Mouse (Mus musculus) heart, adult 18-20 months (tissue): Measurements from ENCODE around the gene Naaladl2. TPM values are rescaled to one million over a fixed set of nuclear protein-coding genes. Genes with fewer than 3 reads are reported as not detected.
A peak's percentile ranks its signal among the peaks of the same experiment; 100 is the strongest.

Source experiments
- DNase-seq, 2 experiments: peaks; one replicate each; pipeline ENCODE4 v3.0.0; 2021 to 2022; ENCODE audit warnings: mixed read lengths in 1 of 2
- total RNA-seq, 2 experiments: library from RNA; stranded (reverse); gene quantifications; 2 replicates each; pipeline ENCODE4 v1.2.3; 2021

Naaladl2 gene
- total RNA-seq, 2 experiments from 2014 or later = 0.35 to 0.62 TPM

DNA sequence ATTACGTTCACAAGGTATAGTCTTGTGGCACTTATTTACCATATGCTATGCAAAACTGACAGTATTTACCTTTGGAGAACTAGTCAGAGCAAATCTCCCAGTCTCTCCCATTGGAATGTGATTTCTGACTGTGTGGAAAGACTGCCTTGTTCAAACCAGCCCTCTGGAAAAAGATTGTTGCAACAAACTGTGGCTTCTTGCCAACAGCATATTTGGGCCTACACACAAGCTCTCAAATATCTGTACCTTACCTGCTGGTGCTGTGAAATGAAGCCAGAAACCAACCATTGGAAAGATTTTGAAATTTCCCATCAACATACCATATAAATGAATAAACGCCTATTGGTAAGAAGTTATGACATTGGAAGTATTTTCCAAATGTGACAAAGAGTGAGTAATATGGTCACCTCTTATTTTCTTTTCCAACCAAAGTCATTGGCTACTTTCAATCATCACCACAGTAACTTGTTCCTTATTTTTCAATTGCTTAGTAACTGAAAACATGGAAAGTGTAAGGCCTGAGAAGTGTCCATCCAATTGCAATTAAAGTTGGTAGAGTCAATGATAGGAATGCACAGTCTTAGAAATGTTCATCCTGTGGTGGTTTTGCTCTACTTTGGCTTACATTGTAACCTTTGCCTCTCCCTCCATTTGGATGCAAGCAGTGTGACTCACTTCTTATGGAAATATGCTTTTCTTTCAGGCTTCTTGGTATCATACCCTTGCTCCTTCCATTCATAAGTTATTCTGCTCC is 453.7 kb downstream of the Naaladl2 start:
- no peak for DNase-seq

- DNase-seq = no peak
Measured at GRCm38 (mm10) chr3:24670500-24670899, 473.6 kb downstream of the Naaladl2 start.

DNA sequence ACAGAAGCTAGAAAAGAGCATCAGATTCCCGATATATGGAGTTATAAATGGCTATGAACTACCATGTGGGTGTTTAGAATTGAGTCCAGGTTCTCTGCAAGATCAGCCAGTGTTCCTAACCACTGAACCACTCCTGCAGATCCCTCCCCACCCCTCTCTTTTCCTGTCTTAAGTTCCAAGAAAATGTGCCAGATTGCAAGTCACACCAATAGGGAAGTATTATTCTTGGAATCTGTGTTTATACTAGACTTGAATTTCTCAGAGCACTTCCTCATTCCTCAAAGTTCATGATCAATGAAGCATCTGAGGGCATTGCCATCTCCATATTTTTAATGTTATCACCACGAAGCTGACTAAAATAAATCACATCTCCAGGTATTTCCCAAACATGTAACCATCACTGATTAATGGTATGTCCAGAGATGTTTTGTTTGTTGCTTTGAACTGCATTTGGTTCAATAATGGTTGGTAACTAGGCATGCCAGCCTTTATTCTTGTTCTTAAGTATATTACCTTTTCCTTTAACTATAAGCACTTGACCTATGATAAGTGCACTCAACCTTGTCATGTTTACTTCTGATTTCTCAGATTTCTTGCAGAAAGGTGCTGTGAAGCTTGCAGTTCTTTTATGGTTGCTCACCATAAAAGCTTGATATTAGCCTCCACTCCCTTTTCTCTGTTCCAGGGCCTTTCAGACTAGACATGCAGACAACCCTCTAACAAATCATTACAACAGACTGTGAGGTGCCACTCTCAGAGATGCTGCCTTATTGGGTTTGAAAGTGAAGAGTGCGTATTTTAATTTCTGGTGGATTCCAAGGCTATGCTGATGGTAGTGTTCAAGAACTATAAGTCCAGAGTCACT is 475.8 kb downstream of the Naaladl2 start:
- DNase-seq = no peak

DNA sequence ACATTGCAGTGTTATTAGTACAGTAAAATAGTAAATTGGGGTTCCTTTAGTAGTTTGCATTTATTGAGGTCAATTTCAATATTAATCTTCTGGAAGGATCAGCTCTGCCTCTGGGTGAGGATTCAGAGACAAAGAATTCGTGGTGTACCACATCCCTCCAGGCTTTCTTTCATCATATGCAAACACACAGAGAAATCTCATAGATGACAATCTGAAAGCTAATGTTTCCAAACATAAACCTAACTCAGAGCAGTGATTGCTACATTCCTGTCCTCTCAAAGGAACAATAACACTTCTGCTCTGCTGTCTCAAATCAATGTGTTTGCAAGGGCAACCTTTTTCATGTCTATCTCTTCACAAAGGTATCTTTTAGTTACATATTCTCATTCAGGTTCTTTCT is 478.7 kb downstream of the Naaladl2 start:
- DNase-seq = no peak

DNA sequence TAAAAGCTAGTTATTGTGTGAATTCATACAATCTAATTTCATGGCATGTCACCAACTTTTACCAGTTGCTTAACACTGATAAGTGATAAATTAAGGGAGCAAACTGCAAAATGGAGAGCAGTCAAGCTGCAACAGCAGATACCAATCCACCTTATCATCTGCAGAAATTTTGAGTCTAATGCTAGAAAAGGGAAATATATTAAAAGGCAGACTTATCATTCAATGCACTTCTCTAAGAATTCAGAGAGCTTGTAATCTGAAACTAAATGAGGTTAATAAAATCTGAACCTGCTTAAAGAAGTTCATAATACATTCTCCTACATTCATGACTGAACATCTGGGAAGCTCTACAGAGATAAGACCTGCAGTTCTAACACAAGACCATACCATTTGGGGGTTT is 480.3 kb downstream of the Naaladl2 start:
- DNase-seq = no peak

GRCm38 (mm10) chr3:24630032-24630431 is 514.0 kb downstream of the Naaladl2 start:
- DNase-seq = peak; percentile 2 to 6

- no peak for DNase-seq
Measured at GRCm38 (mm10) chr3:24605485-24605884, 538.6 kb downstream of the Naaladl2 start.

GRCm38 (mm10) chr3:24604791-24605320 is 539.2 kb downstream of the Naaladl2 start:
- DNase-seq = no peak

- no peak for DNase-seq
Measured at GRCm38 (mm10) chr3:24595447-24595846, 548.6 kb downstream of the Naaladl2 start.

DNA sequence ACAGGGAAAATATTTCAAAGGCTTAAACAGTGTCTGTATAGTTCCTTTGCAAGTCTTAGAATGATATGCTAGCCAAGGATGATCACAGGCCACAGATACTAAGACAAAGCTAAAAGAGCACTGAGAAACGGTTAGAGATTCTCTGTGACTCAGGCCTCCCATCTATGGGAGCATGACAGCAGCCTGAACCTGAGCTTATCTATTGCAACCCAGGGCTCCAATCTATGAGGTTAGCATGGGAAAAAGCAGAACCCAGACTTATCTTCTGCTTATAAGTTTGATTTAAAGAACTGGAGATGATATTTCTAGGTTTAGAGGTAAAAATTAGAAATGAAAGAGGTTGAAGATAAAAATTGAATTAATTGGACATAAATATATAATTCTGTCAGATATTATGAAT is 587.4 kb downstream of the Naaladl2 start:
- no peak for DNase-seq

GRCm38 (mm10) chr3:24553701-24554100 is 590.4 kb downstream of the Naaladl2 start:
- DNase-seq = no peak

DNA sequence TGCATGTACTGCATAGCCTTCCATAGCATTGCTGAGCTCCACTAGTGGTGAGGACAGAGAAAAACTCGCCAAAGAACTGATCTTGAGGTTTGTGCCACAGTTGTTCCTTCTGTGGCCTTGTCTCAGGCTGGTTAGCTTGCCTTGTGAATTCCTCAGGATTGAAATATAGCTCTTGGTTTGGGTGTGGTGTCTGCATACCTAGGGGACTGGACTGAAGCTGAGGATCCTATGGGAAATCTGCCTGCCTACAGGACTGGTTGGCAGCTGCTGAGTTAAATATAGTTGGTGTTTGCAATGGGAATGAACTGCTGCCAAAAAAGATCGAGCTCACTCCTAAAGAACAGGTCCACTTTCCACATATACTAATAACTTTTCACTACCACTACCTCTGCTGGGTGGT is 591.4 kb downstream of the Naaladl2 start:
- no peak for DNase-seq

DNA sequence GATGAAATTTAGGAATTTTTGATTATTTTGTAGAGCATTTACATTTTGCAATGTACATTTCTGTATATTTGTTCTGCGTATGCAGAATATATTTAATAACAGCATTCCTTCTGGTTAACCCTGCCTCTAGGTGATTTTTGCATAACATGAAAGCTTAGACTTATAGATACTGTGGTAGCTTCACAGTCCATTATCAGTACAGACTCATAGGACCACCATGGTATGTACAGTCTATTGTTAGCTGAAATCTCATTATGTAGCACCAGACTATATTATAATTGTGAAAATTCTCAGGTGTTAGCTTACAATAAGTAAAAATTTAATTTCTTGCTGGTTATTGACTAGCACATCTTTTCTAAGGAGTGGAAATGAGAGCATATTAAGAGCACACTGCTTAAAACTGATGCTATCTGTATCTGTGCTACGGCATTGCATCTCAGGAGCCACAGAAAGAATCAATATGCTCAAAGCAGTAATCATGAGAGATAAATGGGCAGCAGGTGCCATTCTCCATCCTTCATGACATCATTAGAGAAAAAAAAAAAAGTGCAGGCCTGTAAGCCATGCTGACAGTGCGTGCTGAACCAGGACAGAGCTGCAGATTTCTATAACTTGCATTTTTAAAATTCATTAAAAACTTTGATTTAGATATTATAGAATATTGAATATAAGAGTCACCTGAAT is 610.1 kb downstream of the Naaladl2 start:
- DNase-seq = no peak

GRCm38 (mm10) chr3:24514918-24515317 is 629.1 kb downstream of the Naaladl2 start:
- no peak for DNase-seq

DNA sequence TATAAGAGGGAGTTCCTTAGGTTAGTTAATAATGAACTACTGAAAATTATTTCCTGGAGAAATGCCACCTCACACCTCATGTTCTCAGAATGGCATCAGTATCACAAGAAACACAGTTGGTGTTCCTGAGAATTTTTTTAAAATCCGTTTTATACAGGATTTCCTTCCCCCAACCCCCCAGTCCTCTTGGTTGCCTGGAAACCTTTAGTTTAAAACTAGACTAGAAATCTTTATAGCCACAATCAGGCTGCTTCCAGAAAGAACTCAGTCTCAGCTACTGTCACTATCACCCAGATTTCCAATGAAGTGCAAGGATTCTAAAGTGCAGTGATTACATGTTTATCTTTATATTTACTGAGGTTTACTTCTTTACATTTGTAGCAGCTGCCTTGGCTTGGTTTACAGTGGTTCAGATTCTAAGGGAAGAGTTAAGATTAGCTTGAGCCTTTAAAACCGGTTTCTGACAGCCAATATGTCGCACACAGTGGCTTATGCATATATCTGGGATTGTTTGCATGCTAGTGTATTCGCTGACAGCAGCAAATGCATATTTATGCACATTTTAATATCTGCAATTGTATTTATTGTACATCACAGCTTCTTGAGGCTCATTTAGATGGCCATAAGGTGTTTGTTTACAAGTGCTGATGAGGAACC is 657.5 kb downstream of the Naaladl2 start:
- no peak for DNase-seq

DNA sequence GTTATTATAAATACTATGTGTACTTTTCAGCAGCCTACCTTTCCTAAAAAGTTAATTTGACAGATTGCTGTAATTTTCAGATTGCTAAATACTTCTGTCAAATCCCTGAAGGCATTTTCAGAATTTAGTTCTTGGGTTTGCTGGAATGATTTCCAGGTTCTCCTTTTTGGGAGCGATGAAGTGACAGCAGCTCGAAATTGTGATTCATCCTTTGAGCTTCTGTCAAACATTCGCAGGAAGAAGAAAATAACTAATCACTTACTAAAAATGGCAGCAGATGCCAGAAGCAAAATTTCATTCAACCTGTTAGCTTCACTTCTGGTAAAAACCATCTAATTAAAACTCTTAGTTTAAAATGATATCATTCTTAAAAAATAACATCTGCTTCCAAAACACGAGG is 680.1 kb downstream of the Naaladl2 start:
- DNase-seq = no peak

DNA sequence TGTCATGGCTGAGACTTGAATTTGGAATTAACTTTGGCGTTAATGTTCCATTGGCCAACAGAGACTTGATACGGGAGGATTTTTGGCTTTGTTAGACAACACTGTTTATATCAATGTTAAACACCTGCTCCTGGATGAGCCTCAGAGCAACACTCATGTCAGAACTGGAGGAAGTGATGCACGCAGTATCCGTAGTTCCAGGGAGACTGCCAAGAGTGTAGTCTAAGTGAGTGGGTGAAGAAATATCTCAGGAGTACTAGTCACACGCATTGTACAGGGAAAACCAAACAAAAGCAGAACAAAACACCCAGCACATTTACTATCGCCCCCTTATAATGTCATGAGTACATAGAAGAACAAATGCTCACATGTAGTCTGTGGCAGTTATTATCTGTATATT is 703.4 kb downstream of the Naaladl2 start:
- no peak for DNase-seq

GRCm38 (mm10) chr3:24432761-24433160 is 711.3 kb downstream of the Naaladl2 start:
- no peak for DNase-seq

GRCm38 (mm10) chr3:24391737-24392136 is 752.3 kb downstream of the Naaladl2 start:
- no peak for DNase-seq

- no peak for DNase-seq
Measured at GRCm38 (mm10) chr3:24391311-24391710, 752.8 kb downstream of the Naaladl2 start.

DNA sequence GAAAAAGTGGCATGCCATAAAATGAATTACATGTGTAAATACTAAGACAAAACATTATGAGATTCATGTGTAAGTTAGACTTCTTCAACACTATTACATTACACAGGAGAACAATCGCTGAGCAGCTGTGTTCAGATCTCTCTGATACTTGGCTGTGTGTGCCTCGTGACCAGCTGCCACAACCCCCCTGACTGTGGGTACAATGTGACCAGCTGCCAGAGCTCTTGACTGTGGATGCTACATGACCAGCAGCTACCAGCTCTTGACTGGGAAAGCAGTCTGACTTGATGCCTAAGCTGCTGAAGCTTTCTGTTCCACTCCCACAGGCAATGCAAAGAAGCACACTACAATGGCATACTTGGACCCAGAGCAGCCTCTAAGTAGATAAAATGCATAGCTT is 789.1 kb downstream of the Naaladl2 start:
- DNase-seq = no peak
